Mouse (Mus musculus): ENCODE data around the gene Srl. TPM values are rescaled to one million over a fixed set of nuclear protein-coding genes. Genes with fewer than 3 reads are reported as not detected.

Srl gene
- polyA plus RNA-seq, 1 experiment from 2014 or later = 28.6 TPM

DNA sequence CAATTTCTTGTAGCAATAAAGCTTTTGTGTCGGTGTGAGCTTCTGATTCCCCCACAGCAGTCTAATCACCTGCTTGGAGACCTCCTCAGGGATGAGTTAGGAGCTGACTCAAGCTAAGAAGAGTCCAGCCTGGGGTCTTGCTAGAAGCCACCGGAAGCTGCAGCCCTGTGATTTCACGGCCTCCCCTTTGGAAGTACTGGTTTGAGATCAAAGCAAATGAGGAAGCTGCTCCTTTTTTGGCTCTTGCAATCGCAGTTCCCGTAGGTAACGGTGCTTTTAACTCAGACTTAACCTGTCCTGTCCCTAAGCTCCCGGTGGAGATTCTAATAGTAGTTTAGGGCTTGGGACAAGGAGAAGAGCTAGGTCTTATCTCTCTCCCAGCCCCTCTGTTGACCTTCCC, 37.0 kb upstream of the Srl start:
- H3K4me1 ChIP-seq (ENCODE audit: control insufficient read depth, insufficient read depth, low read length) = no peaks in the 10 kb centered on the region
- no peak overlapping the region for H3K4me2 ChIP-seq (ENCODE audit: low read depth, low read length)
- no peak overlapping the region for H3K4me3 ChIP-seq (replicated peaks; ENCODE audit: low read length)
- no peak overlapping the region for H3K9ac ChIP-seq (ENCODE audit: low read length)
- H3K9me3 ChIP-seq (replicated peaks; ENCODE audit: control insufficient read depth, low read length) = no peaks in the 10 kb centered on the region
- no peak for ATAC-seq (ENCODE audit: insufficient read depth, low FRiP score)
- H3K27me3 ChIP-seq (ENCODE audit: control insufficient read depth, insufficient read depth, low read length) = no peaks in the 10 kb centered on the region
- H3K27ac ChIP-seq (ENCODE audit: low read length) = no peak overlapping the region
- WGBS = 56% methylated on average over 7 of the region's 7 CpGs
- H3K36me3 ChIP-seq (ENCODE audit: control insufficient read depth, insufficient read depth, low read length) = no peaks in the 10 kb centered on the region

- Histone ChIP-seq H3K27ac (ENCODE audit: low read length) (no peak overlapping the region), H3K4me3 (replicated peaks; ENCODE audit: low read length) (no peak overlapping the region), H3K9ac (ENCODE audit: low read length) (no peak overlapping the region), H3K36me3 (ENCODE audit: control insufficient read depth, insufficient read depth, low read length) (no peaks in the 10 kb centered on the region), H3K4me2 (ENCODE audit: low read depth, low read length) (no peak overlapping the region), H3K27me3 (ENCODE audit: control insufficient read depth, insufficient read depth, low read length) (no peaks in the 10 kb centered on the region), H3K9me3 (replicated peaks; ENCODE audit: control insufficient read depth, low read length) (no peaks in the 10 kb centered on the region), H3K4me1 (ENCODE audit: control insufficient read depth, insufficient read depth, low read length) (no peaks in the 10 kb centered on the region)
- WGBS = 43% methylated on average over 2 of the region's 2 CpGs
- ATAC-seq (ENCODE audit: insufficient read depth, low FRiP score) = no peak
These were observed 35.3 kb upstream of the Srl start for GRCm38 (mm10) chr16:4576873-4577272.

DNA sequence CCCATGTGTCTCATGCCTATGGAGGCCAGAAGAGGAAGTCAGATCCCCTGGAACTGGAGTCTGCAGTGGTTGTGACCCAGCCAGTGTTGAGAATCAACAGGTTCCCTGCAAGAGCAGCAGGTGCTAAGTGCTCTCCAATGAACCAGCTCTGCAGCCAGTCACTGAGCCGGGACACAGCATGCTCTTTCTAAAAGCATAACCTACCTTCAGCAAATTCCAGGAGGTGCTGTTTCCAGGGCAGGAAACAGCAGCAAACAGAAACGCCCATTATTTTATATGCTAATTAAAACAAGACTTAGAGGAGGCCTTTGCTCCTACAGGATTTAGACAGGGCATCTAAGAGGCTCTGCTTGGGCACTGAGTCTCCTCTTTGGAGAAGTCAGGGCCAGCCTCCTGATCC, 34.4 kb upstream of the Srl start:
- Histone ChIP-seq H3K9me3 (replicated peaks; ENCODE audit: control insufficient read depth, low read length) (no peaks in the 10 kb centered on the region), H3K27me3 (ENCODE audit: control insufficient read depth, insufficient read depth, low read length) (no peaks in the 10 kb centered on the region), H3K4me3 (replicated peaks; ENCODE audit: low read length) (no peak overlapping the region), H3K36me3 (ENCODE audit: control insufficient read depth, insufficient read depth, low read length) (no peaks in the 10 kb centered on the region), H3K4me1 (ENCODE audit: control insufficient read depth, insufficient read depth, low read length) (0 out of 2 replicates have a peak, but pooled peaks cover 2% of the 10 kb centered on the region), H3K9ac (ENCODE audit: low read length) (no peak overlapping the region), H3K27ac (ENCODE audit: low read length) (no peak overlapping the region), H3K4me2 (ENCODE audit: low read depth, low read length) (no peak overlapping the region)
- ATAC-seq (ENCODE audit: insufficient read depth, low FRiP score) = no peak
- 60% methylated on average over 2 of the region's 2 CpGs for WGBS

DNA sequence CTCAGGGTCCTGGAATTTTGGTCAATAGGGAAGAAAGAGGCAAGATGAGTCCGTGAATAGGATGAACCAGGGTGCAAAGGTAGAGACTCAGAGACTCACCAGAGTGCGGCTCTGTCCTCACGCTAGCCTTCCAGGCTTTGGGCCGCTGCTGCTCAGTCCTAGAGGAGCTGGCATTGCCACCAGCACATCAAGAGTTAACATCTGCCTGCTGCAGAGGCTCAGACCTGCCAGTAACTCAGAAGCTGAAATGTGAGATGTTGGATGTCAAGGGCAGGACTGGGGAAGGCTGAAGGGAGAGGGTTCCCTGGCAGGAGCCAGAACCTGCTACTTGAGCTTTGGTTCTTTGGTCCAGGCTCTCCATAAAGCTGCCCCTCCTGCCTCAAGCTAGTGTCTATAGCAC, 29.1 kb upstream of the Srl start:
- no peak overlapping the region for H3K4me3 ChIP-seq (replicated peaks; ENCODE audit: low read length)
- no peak overlapping the region for H3K9ac ChIP-seq (ENCODE audit: low read length)
- no peak for ATAC-seq (ENCODE audit: insufficient read depth, low FRiP score)
- H3K27me3 ChIP-seq (ENCODE audit: control insufficient read depth, insufficient read depth, low read length) = no peaks in the 10 kb centered on the region
- H3K4me1 ChIP-seq (ENCODE audit: control insufficient read depth, insufficient read depth, low read length) = 0 out of 2 replicates have a peak, but pooled peaks cover 7% of the 10 kb centered on the region
- H3K36me3 ChIP-seq (ENCODE audit: control insufficient read depth, insufficient read depth, low read length) = no peaks in the 10 kb centered on the region
- H3K9me3 ChIP-seq (replicated peaks; ENCODE audit: control insufficient read depth, low read length) = no peaks in the 10 kb centered on the region
- no peak overlapping the region for H3K27ac ChIP-seq (ENCODE audit: low read length)
- no peak overlapping the region for H3K4me2 ChIP-seq (ENCODE audit: low read depth, low read length)
- WGBS = 56% methylated on average over 4 of the region's 4 CpGs

- ATAC-seq (ENCODE audit: insufficient read depth, low FRiP score) = peak; percentile 64; the same call in 1 of the 2 replicates
- no peak overlapping the region for H3K4me3 ChIP-seq (replicated peaks; ENCODE audit: low read length)
- no peak overlapping the region for H3K27ac ChIP-seq (ENCODE audit: low read length)
- H3K4me2 ChIP-seq (ENCODE audit: low read depth, low read length) = no peak overlapping the region
- no peaks in the 10 kb centered on the region for H3K9me3 ChIP-seq (replicated peaks; ENCODE audit: control insufficient read depth, low read length)
- H3K4me1 ChIP-seq (ENCODE audit: control insufficient read depth, insufficient read depth, low read length) = 0 out of 2 replicates have a peak, but pooled peaks cover 7% of the 10 kb centered on the region
- H3K9ac ChIP-seq (ENCODE audit: low read length) = no peak overlapping the region
- no peaks in the 10 kb centered on the region for H3K27me3 ChIP-seq (ENCODE audit: control insufficient read depth, insufficient read depth, low read length)
- 22% methylated on average over 4 of the region's 4 CpGs for WGBS
- H3K36me3 ChIP-seq (ENCODE audit: control insufficient read depth, insufficient read depth, low read length) = no peaks in the 10 kb centered on the region
These were observed 26.3 kb upstream of the Srl start for GRCm38 (mm10) chr16:4567912-4568311.

GRCm38 (mm10) chr16:4560145-4560952, 18.7 kb upstream of the Srl start:
- peak overlapping the region; percentile 97 for H3K27ac ChIP-seq (ENCODE audit: low read length)
- WGBS = under 1% methylated on average over 43 of the region's 43 CpGs
- H3K9ac ChIP-seq (ENCODE audit: low read length) = peak overlapping the region; percentile 80
- ATAC-seq (ENCODE audit: insufficient read depth, low FRiP score) = peak; percentile 14
- peaks cover 24% of the 10 kb centered on the region for H3K4me1 ChIP-seq (ENCODE audit: control insufficient read depth, insufficient read depth, low read length)
- H3K4me2 ChIP-seq (ENCODE audit: low read depth, low read length) = peak overlapping the region; percentile 98
- H3K9me3 ChIP-seq (replicated peaks; ENCODE audit: control insufficient read depth, low read length) = no peaks in the 10 kb centered on the region
- no peaks in the 10 kb centered on the region for H3K36me3 ChIP-seq (ENCODE audit: control insufficient read depth, insufficient read depth, low read length)
- no peaks in the 10 kb centered on the region for H3K27me3 ChIP-seq (ENCODE audit: control insufficient read depth, insufficient read depth, low read length)
- peak overlapping the region; percentile 79 for H3K4me3 ChIP-seq (replicated peaks; ENCODE audit: low read length)

DNA sequence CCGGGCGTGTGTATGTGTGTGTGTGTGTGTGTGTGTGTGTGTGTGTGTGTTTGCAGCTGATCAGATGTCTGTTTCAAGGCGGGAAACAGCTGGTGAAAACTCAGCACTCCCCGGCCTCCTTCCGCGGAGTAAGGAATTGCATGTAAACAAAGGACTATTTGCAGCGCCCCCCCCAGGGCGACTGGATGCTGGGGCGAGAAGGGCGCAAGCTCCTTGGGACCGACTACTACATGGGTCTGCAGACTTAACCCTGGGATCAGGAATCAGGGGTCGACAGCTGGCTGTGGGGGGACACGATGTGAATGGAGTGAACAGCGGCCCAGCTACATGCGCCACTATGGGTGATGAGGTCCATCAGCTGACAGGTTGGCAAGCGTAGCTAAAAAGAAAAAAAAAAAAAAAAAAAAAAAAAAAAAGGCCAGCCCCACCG, 18.1 kb upstream of the Srl start, which contains the start of gene Tfap4:
Gene Tfap4 (minus strand): TSS at position 140 of the 430 bp plus-strand sequence.
- ATAC-seq (ENCODE audit: insufficient read depth, low FRiP score) = peak; percentile 26
- Histone ChIP-seq H3K36me3 (ENCODE audit: control insufficient read depth, insufficient read depth, low read length) (no peaks in the 10 kb centered on the region), H3K27me3 (ENCODE audit: control insufficient read depth, insufficient read depth, low read length) (no peaks in the 10 kb centered on the region), H3K9me3 (replicated peaks; ENCODE audit: control insufficient read depth, low read length) (no peaks in the 10 kb centered on the region), H3K4me3 (replicated peaks; ENCODE audit: low read length) (peak within 1 kb of the TSS; percentile 79), H3K4me1 (ENCODE audit: control insufficient read depth, insufficient read depth, low read length) (peaks cover 24% of the 10 kb centered on the region), H3K27ac (ENCODE audit: low read length) (peak within 1 kb of the TSS; percentile 97), H3K4me2 (ENCODE audit: low read depth, low read length) (peak within 1 kb of the TSS; percentile 98), H3K9ac (ENCODE audit: low read length) (peak within 1 kb of the TSS; percentile 80)
- 1% methylated on average over 15 of the region's 17 CpGs for WGBS

DNA sequence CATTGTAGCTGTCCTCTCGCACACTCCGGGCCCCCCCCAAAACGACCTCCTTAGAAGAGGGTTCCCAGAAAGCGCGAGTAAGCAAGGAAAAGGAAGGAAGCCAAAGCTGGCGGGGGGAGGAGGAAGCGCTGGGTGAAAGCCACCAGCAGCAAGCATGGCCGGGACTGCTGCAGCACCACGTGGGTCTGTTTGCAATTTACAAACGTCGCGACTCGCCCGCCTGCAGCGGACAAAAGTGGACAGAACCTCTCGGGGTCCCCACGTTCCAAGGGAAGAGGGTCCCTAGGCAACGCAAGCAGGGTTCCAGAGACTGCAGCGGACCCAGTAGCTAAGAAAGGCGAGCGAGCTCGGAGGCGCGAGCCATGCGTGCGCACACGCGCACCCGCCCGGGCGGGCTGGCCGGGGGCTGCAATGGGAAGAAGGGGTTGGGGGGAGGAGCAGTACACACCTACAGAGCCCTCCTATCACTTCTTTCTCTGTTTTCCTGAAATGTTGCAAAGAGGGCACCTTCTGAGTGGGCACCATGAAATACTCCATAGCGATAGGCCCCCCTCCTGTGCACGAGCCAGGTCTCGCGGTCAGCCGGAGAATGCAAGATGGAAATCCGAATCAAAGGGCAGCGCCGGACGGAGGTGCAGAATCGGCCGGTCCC, 17.5 kb upstream of the Srl start:
- peaks cover 26% of the 10 kb centered on the region for H3K4me1 ChIP-seq (ENCODE audit: control insufficient read depth, insufficient read depth, low read length)
- H3K9ac ChIP-seq (ENCODE audit: low read length) = peak overlapping the region; percentile 80
- H3K4me3 ChIP-seq (replicated peaks; ENCODE audit: low read length) = peak overlapping the region; percentile 79
- ATAC-seq (ENCODE audit: insufficient read depth, low FRiP score) = peak; percentile 16
- H3K9me3 ChIP-seq (replicated peaks; ENCODE audit: control insufficient read depth, low read length) = no peaks in the 10 kb centered on the region
- H3K36me3 ChIP-seq (ENCODE audit: control insufficient read depth, insufficient read depth, low read length) = no peaks in the 10 kb centered on the region
- H3K27me3 ChIP-seq (ENCODE audit: control insufficient read depth, insufficient read depth, low read length) = no peaks in the 10 kb centered on the region
- H3K4me2 ChIP-seq (ENCODE audit: low read depth, low read length) = peak overlapping the region; percentile 98
- WGBS = under 1% methylated on average over 43 of the region's 43 CpGs
- peak overlapping the region; percentile 97 for H3K27ac ChIP-seq (ENCODE audit: low read length)

GRCm38 (mm10) chr16:4558384-4558979, 16.9 kb upstream of the Srl start:
- H3K4me1 ChIP-seq (ENCODE audit: control insufficient read depth, insufficient read depth, low read length) = peaks cover 32% of the 10 kb centered on the region
- H3K9ac ChIP-seq (ENCODE audit: low read length) = peak overlapping the region; percentile 80
- 0% methylated on average over 38 of the region's 38 CpGs for whole genome bisulfite sequencing
- H3K4me2 ChIP-seq (ENCODE audit: low read depth, low read length) = peak overlapping the region; percentile 98
- no peaks in the 10 kb centered on the region for H3K36me3 ChIP-seq (ENCODE audit: control insufficient read depth, insufficient read depth, low read length)
- peak overlapping the region; percentile 97 for H3K27ac ChIP-seq (ENCODE audit: low read length)
- no peaks in the 10 kb centered on the region for H3K27me3 ChIP-seq (ENCODE audit: control insufficient read depth, insufficient read depth, low read length)
- H3K4me3 ChIP-seq (replicated peaks; ENCODE audit: low read length) = peak overlapping the region; percentile 79
- ATAC-seq (ENCODE audit: insufficient read depth, low FRiP score) = peak; percentile 89
- H3K9me3 ChIP-seq (replicated peaks; ENCODE audit: control insufficient read depth, low read length) = no peaks in the 10 kb centered on the region
